Mouse (Mus musculus) embryonic fibroblast, embryonic 13.5 days (primary cell): ENCODE results near the gene Nacad.

Experiments used
- CTCF ChIP-seq: IDR thresholded peaks from 2 replicates; pipeline ENCODE4 v1.5.1; 2011; ENCODE audit warnings: mild to moderate bottlenecking, control low read depth, low read length, moderate library complexity, borderline replicate concordance; ENCODE audit not compliant: insufficient read depth
- POLR2A ChIP-seq: IDR thresholded peaks from 2 replicates; pipeline ENCODE4 v1.6.1; 2011; ENCODE audit warnings: low read depth, mild to moderate bottlenecking, control low read depth, low read length, moderate library complexity

GRCm38 (mm10) chr11:6624619-6625382 lies 18.9 kb upstream of the Nacad start:
- TF ChIP-seq POLR2A (no peak), CTCF (no peak)
